Mouse (Mus musculus) liver, adult 2 months (tissue): ENCODE measurements around the gene Mtmr2.

Experiments used
- CTCF ChIP-seq: fragments of 200-500 bp; IDR thresholded peaks from 2 replicates; pipeline ENCODE4 v1.5.1; 2011; ENCODE audit warnings: low read depth, low read length, control low read depth
- POLR2A ChIP-seq: fragments of 200-500 bp; IDR thresholded peaks from 2 replicates; pipeline ENCODE4 v1.6.1; 2011; ENCODE audit warnings: low read length, control low read depth; ENCODE audit not compliant: insufficient read depth; ENCODE audit errors: extremely low read depth

- TF ChIP-seq CTCF: no peak
- no peak for TF ChIP-seq POLR2A
These were observed 87.0 kb downstream of the Mtmr2 start for GRCm38 (mm10) chr9:13835256-13835655.
